Mouse (Mus musculus) embryonic facial prominence, embryonic 13.5 days (tissue): ENCODE results near the gene Asb4. TPM values are rescaled to one million over a fixed set of nuclear protein-coding genes. Genes with fewer than 3 reads are reported as not detected.
"Not testable (repeated sequence)": the region's sequence is repeated elsewhere in the genome, so short reads cannot be mapped to it uniquely, and the experiment has no call there.

Source experiments
- ATAC-seq: fragments of 200-750 bp; cut with Nextera tagmentation; 2 replicates; pipeline ENCODE4 v1.8.0; 2017; ENCODE audit warnings: low read depth; ENCODE audit not compliant: insufficient number of reproducible peaks, insufficient read depth, low FRiP score, low TSS enrichment
- H3K27ac ChIP-seq: fragments of 300-500 bp; sonication (generic); 2 replicates; pipeline ENCODE4 v1.5.1; 2015; ENCODE audit warnings: moderate library complexity, mild to moderate bottlenecking, inconsistent platforms
- H3K27me3 ChIP-seq: fragments of 300-500 bp; sonication (generic); 2 replicates; pipeline ENCODE4 v1.6.1; 2015; ENCODE audit warnings: mild to moderate bottlenecking, inconsistent platforms
- H3K36me3 ChIP-seq: fragments of 300-500 bp; sonication (generic); 2 replicates; pipeline ENCODE4 v1.6.1; 2015; ENCODE audit warnings: mild to moderate bottlenecking, inconsistent platforms
- H3K4me1 ChIP-seq: fragments of 300-500 bp; sonication (generic); 2 replicates; pipeline ENCODE4 v1.6.1; 2015; ENCODE audit warnings: inconsistent platforms
- H3K4me2 ChIP-seq: fragments of 300-500 bp; sonication (generic); 2 replicates; pipeline ENCODE4 v1.6.1; 2015; ENCODE audit warnings: moderate library complexity, mild to moderate bottlenecking, inconsistent platforms
- H3K4me3 ChIP-seq: fragments of 300-500 bp; sonication (generic); 2 replicates; pipeline ENCODE4 v1.5.1; 2015; ENCODE audit warnings: mild to moderate bottlenecking, inconsistent platforms
- H3K9ac ChIP-seq: fragments of 300-500 bp; sonication (generic); 2 replicates; pipeline ENCODE4 v1.6.1; 2015; ENCODE audit warnings: mild to moderate bottlenecking, inconsistent platforms
- H3K9me3 ChIP-seq: fragments of 300-500 bp; sonication (generic); 2 replicates; pipeline ENCODE4 v1.6.1; 2016; ENCODE audit warnings: inconsistent platforms
- WGBS: fragments of 180-500 bp; shearing (Covaris S2); methylation state at CpG from one replicate; pipeline ENCODE4 v1.1.7; 2015; ENCODE audit warnings: mixed read lengths; 5-methylcytosine and 5-hydroxymethylcytosine counted together
- polyA plus RNA-seq: library from polyadenylated mRNA; unstranded; fragments of >200 nt; fragmentation: Nextera tagmentation; extraction: Ambion mirVana; gene quantifications from 2 replicates; pipeline ENCODE4 v1.2.1, GENCODE M21; 2015

The Asb4 gene
- polyA plus RNA-seq = 19.6 and 23.9 TPM in 2 replicates

- peak within 1 kb of the TSS; percentile 82 for H3K27ac ChIP-seq
- peaks cover 6% of the 10 kb centered on the region; the same call in 1 of the 2 replicates for H3K27me3 ChIP-seq
- H3K9me3 ChIP-seq = no peaks in the 10 kb centered on the region
- WGBS = 3% methylated on average over 19 of the region's 19 CpGs
- H3K4me1 ChIP-seq = peaks cover 46% of the 10 kb centered on the region
- H3K36me3 ChIP-seq = no peaks in the 10 kb centered on the region
- no peak for ATAC-seq
- H3K9ac ChIP-seq = peak within 1 kb of the TSS; percentile 58
- peak within 1 kb of the TSS; percentile 56 for H3K4me2 ChIP-seq
- peak within 1 kb of the TSS; percentile 40 for H3K4me3 ChIP-seq
Measured at GRCm38 (mm10) chr6:5383336-5384177, at the start of gene Asb4. Gene Asb4, plus strand, starts transcription at chr6:5383386.

GRCm38 (mm10) chr6:5334021-5334420 is 49.2 kb upstream of the Asb4 start:
- Histone ChIP-seq H3K27me3 (no peaks in the 10 kb centered on the region), H3K9me3 (peaks cover 3% of the 10 kb centered on the region; the same call in 1 of the 2 replicates), H3K4me3 (no peak overlapping the region), H3K4me2 (no peak overlapping the region), H3K9ac (no peak overlapping the region), H3K27ac (no peak overlapping the region), H3K36me3 (no peaks in the 10 kb centered on the region), H3K4me1 (no peaks in the 10 kb centered on the region)
- ATAC-seq = no peak
- 46% methylated on average over 5 of the region's 5 CpGs for WGBS

GRCm38 (mm10) chr6:5336016-5336415 is 47.2 kb upstream of the Asb4 start:
- H3K9me3 ChIP-seq, H3K4me1 ChIP-seq, H3K9ac ChIP-seq, H3K27ac ChIP-seq, ATAC-seq, H3K4me3 ChIP-seq, H3K4me2 ChIP-seq, H3K27me3 ChIP-seq, H3K36me3 ChIP-seq: not testable (repeated sequence)

- H3K4me3 ChIP-seq, H3K27me3 ChIP-seq, H3K9ac ChIP-seq, H3K9me3 ChIP-seq, ATAC-seq, H3K27ac ChIP-seq, H3K36me3 ChIP-seq, H3K4me1 ChIP-seq, H3K4me2 ChIP-seq: not testable (repeated sequence)
- 80% methylated on average over 4 of the region's 4 CpGs for WGBS
Measured at GRCm38 (mm10) chr6:5338781-5339180, 44.4 kb upstream of the Asb4 start.

GRCm38 (mm10) chr6:5339283-5339682 is 43.9 kb upstream of the Asb4 start:
- 86% methylated on average over 1 of the region's 1 CpGs for WGBS
- H3K9me3 ChIP-seq, H3K27ac ChIP-seq, H3K4me1 ChIP-seq, H3K9ac ChIP-seq, H3K4me3 ChIP-seq, ATAC-seq, H3K36me3 ChIP-seq, H3K27me3 ChIP-seq, H3K4me2 ChIP-seq: not testable (repeated sequence)

- WGBS = 76% methylated on average over 6 of the region's 6 CpGs
- ATAC-seq = no peak
Measured at GRCm38 (mm10) chr6:5344255-5344654, 38.9 kb upstream of the Asb4 start.

GRCm38 (mm10) chr6:5357873-5358272 is 25.3 kb upstream of the Asb4 start:
- H3K27ac ChIP-seq = no peak overlapping the region
- H3K9ac ChIP-seq = no peak overlapping the region
- no peaks in the 10 kb centered on the region for H3K36me3 ChIP-seq
- no peaks in the 10 kb centered on the region for H3K27me3 ChIP-seq
- H3K4me2 ChIP-seq = no peak overlapping the region
- ATAC-seq = no peak
- H3K4me1 ChIP-seq = no peaks in the 10 kb centered on the region
- H3K4me3 ChIP-seq = no peak overlapping the region
- no peaks in the 10 kb centered on the region for H3K9me3 ChIP-seq

More at GRCm38 (mm10) chr6:5344255-5344654, 38.9 kb upstream of the Asb4 start:
- H3K27ac ChIP-seq = no peak overlapping the region
- H3K4me2 ChIP-seq = no peak overlapping the region
- no peaks in the 10 kb centered on the region for H3K4me1 ChIP-seq
- H3K9ac ChIP-seq = no peak overlapping the region
- H3K36me3 ChIP-seq = no peaks in the 10 kb centered on the region
- H3K4me3 ChIP-seq = no peak overlapping the region
- no peaks in the 10 kb centered on the region for H3K27me3 ChIP-seq
- H3K9me3 ChIP-seq = no peaks in the 10 kb centered on the region

- H3K9me3 ChIP-seq = no peaks in the 10 kb centered on the region
- H3K9ac ChIP-seq = no peak overlapping the region
- no peaks in the 10 kb centered on the region for H3K27me3 ChIP-seq
- H3K27ac ChIP-seq = no peak overlapping the region
- H3K36me3 ChIP-seq = no peaks in the 10 kb centered on the region
- no peak overlapping the region for H3K4me3 ChIP-seq
- WGBS = 88% methylated on average over 5 of the region's 5 CpGs
- H3K4me2 ChIP-seq = no peak overlapping the region
- no peaks in the 10 kb centered on the region for H3K4me1 ChIP-seq
- no peak for ATAC-seq
Measured at GRCm38 (mm10) chr6:5360402-5360801, 22.8 kb upstream of the Asb4 start.

- no peak for ATAC-seq
- Histone ChIP-seq H3K4me1 (no peaks in the 10 kb centered on the region), H3K36me3 (no peaks in the 10 kb centered on the region), H3K4me2 (no peak overlapping the region), H3K27ac (no peak overlapping the region), H3K9me3 (no peaks in the 10 kb centered on the region), H3K4me3 (no peak overlapping the region), H3K27me3 (no peaks in the 10 kb centered on the region), H3K9ac (no peak overlapping the region)
- WGBS = 70% methylated on average over 6 of the region's 6 CpGs
Measured at GRCm38 (mm10) chr6:5361987-5362386, 21.2 kb upstream of the Asb4 start.

- H3K36me3 ChIP-seq = no peaks in the 10 kb centered on the region
- H3K27ac ChIP-seq = no peak overlapping the region
- H3K9me3 ChIP-seq = no peaks in the 10 kb centered on the region
- H3K4me1 ChIP-seq = no peaks in the 10 kb centered on the region
- no peaks in the 10 kb centered on the region for H3K27me3 ChIP-seq
- H3K4me2 ChIP-seq = no peak overlapping the region
- H3K9ac ChIP-seq = no peak overlapping the region
- no peak overlapping the region for H3K4me3 ChIP-seq
- no peak for ATAC-seq
- WGBS = 68% methylated on average over 5 of the region's 5 CpGs
Measured at GRCm38 (mm10) chr6:5365845-5366244, 17.3 kb upstream of the Asb4 start.

GRCm38 (mm10) chr6:5376884-5377283 is 6.3 kb upstream of the Asb4 start:
- Histone ChIP-seq H3K9ac (no peak overlapping the region), H3K27ac (no peak overlapping the region), H3K27me3 (no peaks in the 10 kb centered on the region), H3K4me1 (peaks cover 28% of the 10 kb centered on the region), H3K9me3 (no peaks in the 10 kb centered on the region), H3K36me3 (no peaks in the 10 kb centered on the region), H3K4me2 (no peak overlapping the region), H3K4me3 (no peak overlapping the region)
- 85% methylated on average over 4 of the region's 4 CpGs for WGBS
- no peak for ATAC-seq

GRCm38 (mm10) chr6:5379048-5379447 is 4.1 kb upstream of the Asb4 start:
- Histone ChIP-seq H3K4me3 (no peak overlapping the region), H3K4me1 (peaks cover 43% of the 10 kb centered on the region), H3K9ac (no peak overlapping the region), H3K27me3 (no peaks in the 10 kb centered on the region), H3K36me3 (no peaks in the 10 kb centered on the region), H3K9me3 (no peaks in the 10 kb centered on the region), H3K27ac (peak overlapping the region; percentile 68), H3K4me2 (peak overlapping the region; percentile 53)
- no peak for ATAC-seq
- 30% methylated on average over 3 of the region's 3 CpGs for WGBS
